Mouse (Mus musculus): ENCODE data around the gene Wdr4. TPM values are rescaled to one million over a fixed set of nuclear protein-coding genes. Genes with fewer than 3 reads are reported as not detected.

Wdr4 gene
- 40.1 and 42.4 TPM in 2 replicates for polyA plus RNA-seq (2015; fragmentation: Nextera tagmentation; extraction: Ambion mirVana)

DNA sequence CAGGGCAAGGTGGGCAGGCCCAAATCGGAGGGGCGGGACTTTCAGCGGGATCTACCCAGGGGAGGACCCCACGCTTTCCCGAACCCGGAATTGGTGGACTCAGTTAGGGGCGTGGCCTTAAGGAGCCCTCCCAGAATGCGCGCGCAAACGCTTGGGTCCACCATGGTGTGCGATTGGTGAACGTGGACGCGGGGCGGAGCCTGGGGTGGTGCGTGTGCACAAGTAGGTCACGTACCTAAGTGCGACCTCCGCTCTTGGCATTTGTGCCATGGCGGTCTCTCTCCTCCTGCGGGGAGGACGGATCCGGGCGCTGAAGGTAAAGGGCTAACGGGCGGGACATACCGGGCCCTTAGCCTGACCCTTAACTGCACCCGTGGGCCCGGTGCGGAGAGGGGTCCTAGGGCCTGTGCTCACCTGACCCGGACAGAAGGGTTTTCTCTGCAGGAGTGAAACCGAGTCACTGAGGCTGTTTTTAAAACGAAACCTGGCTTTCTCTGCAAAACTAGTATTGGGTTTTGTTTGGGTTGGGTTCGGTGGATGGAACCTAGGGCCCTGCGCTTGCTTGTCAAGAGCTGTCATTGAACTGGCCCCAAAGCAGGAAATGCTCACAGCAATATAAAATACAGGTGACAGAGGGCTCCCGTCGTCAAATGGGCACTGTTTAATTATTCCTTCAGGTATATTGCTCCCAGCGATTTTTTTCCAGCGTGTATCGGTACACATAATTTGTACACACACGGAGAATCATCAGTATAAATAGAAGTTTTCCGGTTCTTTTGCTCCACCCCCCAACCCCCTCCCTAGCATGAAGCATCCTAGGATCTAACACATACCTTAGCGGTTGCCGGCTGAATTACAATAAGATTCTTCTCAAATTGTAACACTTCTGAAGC lies at the start of gene Wdr4, which contains the start of gene Ndufv3:
TSS of gene Wdr4 (minus strand) at position 35 of the 893 bp plus-strand sequence.
TSS of gene Ndufv3 (plus strand) at position 170 of the 893 bp plus-strand sequence.
- peak within 1 kb of the TSS; percentile 63 for H3K4me3 ChIP-seq (replicated peaks)
- H3K4me2 ChIP-seq: peak within 1 kb of the TSS; percentile 52
- H3K27me3 ChIP-seq (replicated peaks): no peaks in the 10 kb centered on the region
- H3K36me3 ChIP-seq: peaks cover 4% of the 10 kb centered on the region; the same call in 1 of the 2 replicates
- peak within 1 kb of the TSS; percentile 75 for H3K27ac ChIP-seq
- peak within 1 kb of the TSS; percentile 51 for H3K9ac ChIP-seq
- no peaks in the 10 kb centered on the region for H3K9me3 ChIP-seq
- under 1% methylated on average over 45 of the region's 45 CpGs for WGBS
- H3K4me1 ChIP-seq: peaks cover 10% of the 10 kb centered on the region
- ATAC-seq (ENCODE audit: insufficient read depth, low FRiP score, low read depth): peak; percentile 98

DNA sequence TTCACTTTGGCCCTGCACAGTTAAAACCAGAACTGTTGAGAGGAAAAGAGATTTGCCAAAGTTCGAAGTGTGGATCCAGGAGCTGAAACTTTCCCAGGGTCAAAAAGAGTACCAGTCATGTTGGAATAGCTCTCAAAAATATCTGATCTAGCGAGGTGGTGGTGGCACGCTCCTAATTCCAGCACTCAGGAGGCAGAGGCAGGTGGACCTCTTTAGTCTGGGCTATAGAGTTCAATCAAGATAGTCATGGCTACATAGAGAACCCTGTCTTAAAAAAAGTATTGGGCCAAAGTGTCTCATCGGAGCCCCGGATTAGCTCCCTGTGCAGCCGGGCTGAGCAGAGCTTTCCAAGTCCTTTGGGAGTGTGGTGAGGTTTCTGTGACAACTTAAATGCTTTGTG lies 46.5 kb upstream of the Wdr4 start:
- 0 out of 2 replicates have a peak overlapping the region, but pooled peaks have one; percentile 92 for H3K9ac ChIP-seq
- WGBS: 60% methylated on average over 6 of the region's 6 CpGs
- H3K36me3 ChIP-seq: no peaks in the 10 kb centered on the region
- H3K4me1 ChIP-seq: peaks cover 24% of the 10 kb centered on the region
- H3K27me3 ChIP-seq (replicated peaks): no peaks in the 10 kb centered on the region
- no peak overlapping the region for H3K27ac ChIP-seq
- no peak for ATAC-seq (ENCODE audit: insufficient read depth, low FRiP score, low read depth)
- peak overlapping the region; percentile 72 for H3K4me2 ChIP-seq
- no peaks in the 10 kb centered on the region for H3K9me3 ChIP-seq
- H3K4me3 ChIP-seq (replicated peaks): peak overlapping the region; percentile 66

DNA sequence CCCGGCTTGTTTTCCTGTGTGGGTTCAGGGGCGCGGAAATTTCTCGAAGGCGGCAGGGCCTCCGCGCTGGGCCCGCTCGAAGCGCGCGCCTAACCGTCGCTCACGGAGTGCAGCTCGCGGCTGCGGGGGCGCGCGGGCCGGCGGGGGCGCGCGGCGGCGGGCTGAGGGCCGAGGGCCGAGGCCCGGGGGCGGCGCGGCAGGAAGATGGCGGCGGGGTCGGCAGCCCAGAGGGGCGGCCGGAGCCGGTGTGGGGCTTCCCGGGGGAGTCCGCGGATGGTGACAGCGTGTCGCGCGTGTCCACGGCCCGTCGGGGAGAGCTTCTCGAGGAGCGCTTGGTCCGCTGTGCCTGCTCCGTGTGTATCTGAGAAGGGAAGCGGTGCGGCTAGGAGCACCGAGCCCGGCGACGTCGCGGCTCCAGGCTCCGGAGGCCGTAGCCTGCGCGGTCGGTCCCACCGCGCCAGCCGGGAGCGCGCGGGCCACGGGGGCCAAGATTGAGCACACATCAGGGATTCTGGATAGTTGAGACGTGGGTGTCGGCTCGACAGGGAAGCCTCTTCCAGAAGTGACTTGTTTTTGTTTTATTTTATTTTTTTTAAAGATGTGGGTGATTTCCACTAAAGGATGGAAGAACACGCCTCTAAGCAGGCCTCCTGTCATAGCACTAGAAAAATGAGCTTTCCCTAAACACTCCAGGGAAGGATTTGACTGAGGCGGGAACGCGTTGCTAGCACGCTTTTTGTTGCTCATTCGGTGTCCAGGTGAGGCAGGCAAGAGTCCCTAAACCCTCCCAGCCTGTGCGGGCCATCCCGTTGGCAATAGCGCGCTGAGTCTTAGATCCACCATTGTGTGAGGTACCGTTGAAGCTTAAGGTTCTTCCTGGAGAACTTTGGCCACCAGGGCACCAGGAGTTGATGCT lies 45.6 kb upstream of the Wdr4 start:
- H3K4me2 ChIP-seq: peak overlapping the region; percentile 72
- H3K9me3 ChIP-seq: no peaks in the 10 kb centered on the region
- ATAC-seq (ENCODE audit: insufficient read depth, low FRiP score, low read depth): peak; percentile 37
- H3K36me3 ChIP-seq: no peaks in the 10 kb centered on the region
- H3K4me3 ChIP-seq (replicated peaks): peak overlapping the region; percentile 66
- under 1% methylated on average over 72 of the region's 88 CpGs for WGBS
- H3K9ac ChIP-seq: peak overlapping the region; percentile 92
- peak overlapping the region; percentile 96 for H3K27ac ChIP-seq
- peaks cover 24% of the 10 kb centered on the region for H3K4me1 ChIP-seq
- no peaks in the 10 kb centered on the region for H3K27me3 ChIP-seq (replicated peaks)

DNA sequence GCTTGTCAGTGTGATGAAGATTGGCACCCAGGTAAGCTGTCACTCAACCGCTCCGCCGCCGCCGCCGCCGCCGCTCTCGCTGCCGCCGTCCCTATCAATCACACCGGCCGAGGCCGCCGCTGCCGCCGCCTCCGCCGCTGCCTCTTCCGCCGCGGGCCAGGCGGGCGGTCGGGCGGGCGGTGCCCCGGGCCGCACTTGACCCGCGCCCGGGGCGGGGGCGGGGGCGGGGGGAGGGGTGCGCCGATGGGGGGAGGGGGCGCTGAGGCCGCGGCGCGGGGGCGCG lies 45.0 kb upstream of the Wdr4 start:
- Histone ChIP-seq H3K36me3 (no peaks in the 10 kb centered on the region), H3K4me1 (peaks cover 24% of the 10 kb centered on the region), H3K4me3 (replicated peaks) (peak overlapping the region; percentile 66), H3K9me3 (no peaks in the 10 kb centered on the region), H3K27ac (peak overlapping the region; percentile 96), H3K4me2 (peak overlapping the region; percentile 72), H3K9ac (peak overlapping the region; percentile 92), H3K27me3 (replicated peaks) (no peaks in the 10 kb centered on the region)
- no peak for ATAC-seq (ENCODE audit: insufficient read depth, low FRiP score, low read depth)
- WGBS: 0% methylated on average over 9 of the region's 44 CpGs

DNA sequence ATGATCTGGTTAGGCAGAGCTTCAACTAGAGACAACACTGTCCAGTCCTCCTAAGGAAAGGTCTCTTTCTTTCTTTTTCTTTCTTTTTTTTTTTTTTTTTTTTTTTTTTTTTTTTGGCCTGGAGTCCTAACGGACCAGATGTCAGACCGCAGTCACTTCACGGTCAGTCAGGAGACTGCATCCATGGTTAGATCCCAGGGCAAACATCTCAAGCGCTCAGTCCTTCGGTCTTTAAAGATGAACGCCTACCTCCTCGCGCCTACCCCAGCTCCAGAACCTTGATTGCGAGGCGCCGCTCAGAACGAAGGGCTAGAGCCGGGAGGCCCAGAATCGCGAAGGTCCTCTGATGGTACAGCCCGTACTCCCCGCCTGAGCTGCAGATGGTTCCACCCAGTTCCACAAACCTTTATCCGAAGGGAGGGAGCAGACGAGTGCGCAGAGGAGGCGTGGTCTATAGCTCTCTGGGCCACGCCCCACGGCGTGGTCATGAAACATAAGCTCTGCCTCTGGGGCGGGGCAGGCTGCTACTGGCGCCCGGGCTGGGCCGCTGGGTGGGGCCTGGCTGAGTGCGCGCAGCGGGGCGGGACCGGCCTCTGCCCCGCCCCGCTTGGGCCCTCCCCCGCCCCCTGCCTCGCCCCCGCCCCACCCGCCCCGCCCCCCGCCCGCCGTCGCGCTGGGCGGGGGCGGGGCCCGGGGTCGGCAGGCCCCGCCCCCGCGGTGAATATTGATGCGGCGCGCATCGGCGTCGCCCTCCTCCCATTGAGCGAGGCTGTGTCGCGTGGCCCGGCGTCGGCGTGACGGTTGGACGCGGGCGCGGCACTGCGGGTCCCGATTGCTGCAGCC lies 44.5 kb upstream of the Wdr4 start, which contains the start of gene Pknox1:
TSS of gene Pknox1 (plus strand) at position 720 of the 843 bp plus-strand sequence.
- Histone ChIP-seq H3K9ac (peak within 1 kb of the TSS; percentile 92), H3K4me3 (replicated peaks) (peak within 1 kb of the TSS; percentile 66), H3K4me1 (peaks cover 24% of the 10 kb centered on the region), H3K4me2 (peak within 1 kb of the TSS; percentile 72), H3K27me3 (replicated peaks) (no peaks in the 10 kb centered on the region), H3K36me3 (no peaks in the 10 kb centered on the region), H3K27ac (peak within 1 kb of the TSS; percentile 96), H3K9me3 (no peaks in the 10 kb centered on the region)
- peak; percentile 93 for ATAC-seq (ENCODE audit: insufficient read depth, low FRiP score, low read depth)
- under 1% methylated on average over 25 of the region's 72 CpGs for WGBS

DNA sequence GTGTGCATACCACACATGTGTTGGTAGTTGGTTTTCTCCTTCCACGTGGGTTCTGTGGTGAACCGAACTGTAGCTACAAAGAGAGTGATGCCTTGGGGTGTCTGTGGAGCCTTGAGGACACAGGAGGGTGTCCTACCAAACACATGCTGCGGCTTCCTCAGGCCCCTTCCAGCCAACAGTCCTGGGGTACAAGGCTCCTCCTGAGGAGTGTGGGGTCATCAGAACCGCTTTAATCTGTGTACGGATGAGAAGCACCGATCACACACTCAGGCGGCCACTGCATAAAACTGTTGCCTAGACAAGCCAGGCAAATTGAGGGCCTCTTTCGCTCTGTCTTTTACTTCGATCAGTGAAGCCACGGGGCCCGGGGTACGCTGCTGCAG lies 43.8 kb upstream of the Wdr4 start:
- peak overlapping the region; percentile 83 for H3K27ac ChIP-seq
- no peaks in the 10 kb centered on the region for H3K27me3 ChIP-seq (replicated peaks)
- no peaks in the 10 kb centered on the region for H3K36me3 ChIP-seq
- 0 out of 2 replicates have a peak overlapping the region, but pooled peaks have one; percentile 5 for H3K9ac ChIP-seq
- peak overlapping the region; percentile 40 for H3K4me3 ChIP-seq (replicated peaks)
- no peaks in the 10 kb centered on the region for H3K9me3 ChIP-seq
- no peak for ATAC-seq (ENCODE audit: insufficient read depth, low FRiP score, low read depth)
- WGBS: 14% methylated on average over 12 of the region's 12 CpGs
- H3K4me1 ChIP-seq: peaks cover 20% of the 10 kb centered on the region
- peak overlapping the region; percentile 52 for H3K4me2 ChIP-seq

DNA sequence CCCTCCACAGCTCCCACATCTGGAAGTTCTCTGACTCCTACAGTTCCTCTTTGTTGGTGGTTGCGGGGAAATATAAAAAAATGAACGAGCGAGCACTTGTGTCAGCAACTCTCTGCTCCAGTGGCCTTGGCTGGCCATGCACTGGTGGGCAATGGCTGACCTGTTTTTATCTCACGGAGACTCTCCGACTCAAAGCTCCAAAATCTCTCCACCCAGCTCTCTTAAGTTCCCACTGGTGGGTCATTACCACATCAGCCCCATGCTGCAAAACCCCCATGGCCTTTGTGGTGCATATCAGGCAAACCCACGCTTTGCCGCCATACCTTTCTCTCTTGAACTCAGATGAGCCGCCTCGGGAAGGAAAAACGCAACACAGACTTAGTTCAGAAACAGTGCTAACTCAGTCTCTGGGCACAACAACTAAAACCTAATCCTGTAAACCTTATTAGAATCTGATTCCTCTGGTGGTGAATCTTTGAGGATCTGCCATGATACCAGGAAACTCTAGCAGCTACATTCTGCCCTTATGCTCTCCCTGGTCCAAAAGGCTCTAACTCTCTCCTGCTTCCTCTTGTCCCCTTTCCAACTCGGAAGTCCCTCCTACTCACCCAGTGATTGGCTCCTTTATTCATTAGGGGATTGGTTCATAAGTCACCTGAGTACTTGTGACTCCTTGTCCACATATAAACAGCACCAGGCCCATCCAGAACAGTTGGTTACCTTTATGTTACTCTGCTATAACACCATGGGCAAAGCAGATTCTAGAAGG lies 39.4 kb upstream of the Wdr4 start:
- WGBS: 84% methylated on average over 11 of the region's 11 CpGs

DNA sequence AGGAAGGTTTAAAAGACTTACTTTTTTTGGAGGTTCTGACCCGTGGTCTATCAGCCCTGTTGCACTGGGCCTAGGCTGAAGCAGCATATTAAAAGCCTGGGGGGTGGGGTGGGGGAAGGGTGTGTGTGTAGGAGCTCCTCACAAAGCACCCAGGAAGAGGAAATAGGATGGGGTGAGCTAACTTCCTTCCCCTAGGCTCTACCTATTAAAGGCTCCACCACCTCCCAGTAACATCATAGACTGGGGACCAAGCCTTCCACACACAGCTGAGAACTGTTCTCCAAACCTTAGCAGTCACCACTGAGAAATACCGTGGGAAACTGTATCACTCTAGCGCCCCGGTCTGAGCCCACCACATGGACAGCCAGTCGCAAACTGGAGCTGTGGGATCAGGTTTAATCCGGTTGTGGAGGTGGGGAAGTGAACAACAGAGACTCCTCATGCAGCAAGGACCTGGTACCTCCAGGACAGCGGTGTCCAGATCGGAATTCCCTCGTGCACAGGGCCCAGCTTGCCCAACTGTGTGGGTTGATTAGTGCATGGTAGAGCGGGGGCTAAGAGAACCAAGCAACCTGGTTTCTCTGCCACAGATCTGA lies 38.3 kb upstream of the Wdr4 start:
- Histone ChIP-seq H3K9me3 (no peaks in the 10 kb centered on the region), H3K9ac (no peak overlapping the region), H3K27ac (peak overlapping the region; percentile 52), H3K4me1 (peaks cover 11% of the 10 kb centered on the region), H3K36me3 (no peaks in the 10 kb centered on the region), H3K4me3 (replicated peaks) (no peak overlapping the region), H3K27me3 (replicated peaks) (no peaks in the 10 kb centered on the region), H3K4me2 (no peak overlapping the region)
- WGBS: 66% methylated on average over 10 of the region's 10 CpGs
- no peak; the same call in 1 of the 2 replicates for ATAC-seq (ENCODE audit: insufficient read depth, low FRiP score, low read depth)

More for the DNA sequence above, 39.4 kb upstream of the Wdr4 start:
- Histone ChIP-seq H3K36me3 (no peaks in the 10 kb centered on the region), H3K27me3 (replicated peaks) (no peaks in the 10 kb centered on the region), H3K9me3 (no peaks in the 10 kb centered on the region), H3K4me2 (no peak overlapping the region), H3K9ac (no peak overlapping the region), H3K4me3 (replicated peaks) (no peak overlapping the region), H3K27ac (no peak overlapping the region), H3K4me1 (peaks cover 17% of the 10 kb centered on the region)
- ATAC-seq (ENCODE audit: insufficient read depth, low FRiP score, low read depth): no peak

DNA sequence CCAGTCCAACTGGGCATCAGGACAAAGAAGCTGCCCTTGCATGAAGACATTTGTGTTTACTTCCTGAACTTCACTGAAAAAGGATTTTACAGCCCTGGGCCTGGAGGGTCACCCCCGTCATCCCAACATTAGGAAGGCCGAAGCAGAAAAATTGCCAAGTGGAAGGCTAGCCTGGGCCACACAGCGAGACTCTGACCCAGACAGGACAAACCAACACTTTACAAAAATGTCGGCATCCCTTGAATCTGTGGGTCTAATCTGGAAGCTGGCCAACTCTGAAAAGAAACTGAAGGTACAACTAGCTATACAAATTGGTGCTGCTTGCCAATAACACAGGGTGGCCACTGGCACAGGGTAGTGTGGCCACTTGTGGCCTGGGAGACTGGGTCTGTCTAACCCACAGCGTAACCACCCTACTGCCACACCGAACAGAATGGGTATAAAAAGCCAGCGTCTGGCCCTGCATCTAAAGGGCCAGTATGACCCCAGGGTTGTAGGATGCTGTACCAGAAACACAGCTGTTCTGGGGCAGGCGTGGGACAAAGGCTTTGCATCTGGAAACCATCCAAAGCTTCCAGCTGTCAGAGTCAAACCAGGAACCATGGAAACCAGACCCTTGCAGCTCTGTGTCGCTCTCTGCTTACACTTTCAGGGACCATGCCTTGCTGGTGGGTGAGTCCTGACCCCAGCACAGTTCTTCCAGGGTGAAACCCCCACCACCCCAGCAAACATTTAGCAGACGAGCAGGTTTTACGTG lies 37.5 kb upstream of the Wdr4 start:
- Histone ChIP-seq H3K27me3 (replicated peaks) (no peaks in the 10 kb centered on the region), H3K4me3 (replicated peaks) (no peak overlapping the region), H3K36me3 (no peaks in the 10 kb centered on the region), H3K27ac (peak overlapping the region; percentile 52), H3K9ac (no peak overlapping the region), H3K9me3 (no peaks in the 10 kb centered on the region), H3K4me2 (no peak overlapping the region), H3K4me1 (peaks cover 11% of the 10 kb centered on the region)
- 43% methylated on average over 11 of the region's 11 CpGs for WGBS
- peak; percentile 61; the same call in 1 of the 2 replicates for ATAC-seq (ENCODE audit: insufficient read depth, low FRiP score, low read depth)

DNA sequence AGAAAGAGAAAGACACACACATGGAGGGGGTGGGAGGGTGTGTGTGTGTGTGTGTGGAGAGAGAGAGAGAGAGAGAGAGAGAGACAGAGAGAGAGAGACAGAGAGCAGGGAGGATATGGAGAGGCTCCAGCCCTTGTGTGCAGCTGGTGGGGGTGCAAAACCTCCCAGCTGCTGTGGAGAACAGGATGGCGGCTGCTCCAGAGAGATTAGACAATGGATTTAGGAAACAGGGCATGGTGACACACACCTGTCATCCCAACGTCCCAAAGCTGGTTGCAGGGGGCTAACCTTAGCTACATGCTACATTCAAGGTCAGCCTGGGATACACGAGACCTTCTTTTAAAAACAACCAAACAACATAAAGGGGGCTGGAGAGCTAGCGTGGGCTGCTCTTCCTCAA lies 36.5 kb upstream of the Wdr4 start:
- H3K36me3 ChIP-seq: no peaks in the 10 kb centered on the region
- peaks cover 11% of the 10 kb centered on the region for H3K4me1 ChIP-seq
- H3K9me3 ChIP-seq: no peaks in the 10 kb centered on the region
- no peak overlapping the region for H3K9ac ChIP-seq
- H3K4me2 ChIP-seq: no peak overlapping the region
- no peak overlapping the region for H3K27ac ChIP-seq
- no peaks in the 10 kb centered on the region for H3K27me3 ChIP-seq (replicated peaks)
- no peak for ATAC-seq (ENCODE audit: insufficient read depth, low FRiP score, low read depth)
- H3K4me3 ChIP-seq (replicated peaks): no peak overlapping the region
- 54% methylated on average over 4 of the region's 4 CpGs for WGBS

Measured in stomach, embryonic 15.5 days (tissue).